Mouse (Mus musculus) forebrain, embryonic 14.5 days (tissue): ENCODE measurements around the gene Rad9a. TPM values are rescaled to one million over a fixed set of nuclear protein-coding genes. Genes with fewer than 3 reads are reported as not detected.

ENCODE experiments used
- ATAC-seq: fragments of 200-750 bp; cut with Nextera tagmentation; 2 replicates; pipeline ENCODE4 v1.8.0; 2017; ENCODE audit warnings: mild to moderate bottlenecking, moderate library complexity
- DNase-seq: peaks from one replicate; pipeline ENCODE4 v3.0.0-alpha.2; 2015; ENCODE audit warnings: low spot score
- H3K27ac ChIP-seq: fragments of 300-500 bp; sonication (generic); 2 replicates; pipeline ENCODE4 v1.5.1; 2014; ENCODE audit warnings: low read depth, mild to moderate bottlenecking, control low read depth, low read length, moderate library complexity
- H3K27me3 ChIP-seq: fragments of 300-500 bp; sonication (generic); replicated peaks from 2 replicates; pipeline ENCODE4 v1.6.1; 2014; ENCODE audit warnings: low read length, control low read depth, mixed read lengths; ENCODE audit not compliant: control insufficient read depth, insufficient read depth
- H3K36me3 ChIP-seq: fragments of 300-500 bp; sonication (generic); 2 replicates; pipeline ENCODE4 v1.6.1; 2014; ENCODE audit warnings: low read length, control low read depth; ENCODE audit not compliant: control insufficient read depth, insufficient read depth
- H3K4me1 ChIP-seq: fragments of 300-500 bp; sonication (generic); 2 replicates; pipeline ENCODE4 v1.6.1; 2014; ENCODE audit warnings: antibody characterized with exemption, low read length, control low read depth; ENCODE audit not compliant: control insufficient read depth, insufficient read depth
- H3K4me2 ChIP-seq: fragments of 300-500 bp; sonication (generic); 2 replicates; pipeline ENCODE4 v1.6.1; 2014; ENCODE audit warnings: mild to moderate bottlenecking, control low read depth, low read length
- H3K4me3 ChIP-seq: fragments of 300-500 bp; sonication (generic); 2 replicates; pipeline ENCODE4 v1.5.1; 2014; ENCODE audit warnings: low read depth, low read length, control low read depth
- H3K9ac ChIP-seq: fragments of 300-500 bp; sonication (generic); 2 replicates; pipeline ENCODE4 v1.6.1; 2014; ENCODE audit warnings: mild to moderate bottlenecking, low read length, control low read depth, moderate library complexity
- H3K9me3 ChIP-seq: fragments of 300-500 bp; sonication (generic); replicated peaks from 2 replicates; pipeline ENCODE4 v1.6.1; 2016; ENCODE audit warnings: low read length, control low read depth, mixed read lengths; ENCODE audit not compliant: control insufficient read depth
- WGBS: fragments of 180-500 bp; shearing (Covaris S2); extraction: QIAGEN DNeasy Blood & Tissue Kit; methylation state at CpG from one replicate; pipeline ENCODE4 v1.1.7; 2014; 5-methylcytosine and 5-hydroxymethylcytosine counted together
- polyA plus RNA-seq: library from polyadenylated mRNA; unstranded; fragments of >200 nt; fragmentation: Nextera tagmentation; extraction: Ambion mirVana; gene quantifications from 2 replicates; pipeline ENCODE4 v1.2.1, GENCODE M21; 2014

Gene Rad9a
- polyA plus RNA-seq, 1 experiment from 2014 or later = 25.5 TPM

DNA sequence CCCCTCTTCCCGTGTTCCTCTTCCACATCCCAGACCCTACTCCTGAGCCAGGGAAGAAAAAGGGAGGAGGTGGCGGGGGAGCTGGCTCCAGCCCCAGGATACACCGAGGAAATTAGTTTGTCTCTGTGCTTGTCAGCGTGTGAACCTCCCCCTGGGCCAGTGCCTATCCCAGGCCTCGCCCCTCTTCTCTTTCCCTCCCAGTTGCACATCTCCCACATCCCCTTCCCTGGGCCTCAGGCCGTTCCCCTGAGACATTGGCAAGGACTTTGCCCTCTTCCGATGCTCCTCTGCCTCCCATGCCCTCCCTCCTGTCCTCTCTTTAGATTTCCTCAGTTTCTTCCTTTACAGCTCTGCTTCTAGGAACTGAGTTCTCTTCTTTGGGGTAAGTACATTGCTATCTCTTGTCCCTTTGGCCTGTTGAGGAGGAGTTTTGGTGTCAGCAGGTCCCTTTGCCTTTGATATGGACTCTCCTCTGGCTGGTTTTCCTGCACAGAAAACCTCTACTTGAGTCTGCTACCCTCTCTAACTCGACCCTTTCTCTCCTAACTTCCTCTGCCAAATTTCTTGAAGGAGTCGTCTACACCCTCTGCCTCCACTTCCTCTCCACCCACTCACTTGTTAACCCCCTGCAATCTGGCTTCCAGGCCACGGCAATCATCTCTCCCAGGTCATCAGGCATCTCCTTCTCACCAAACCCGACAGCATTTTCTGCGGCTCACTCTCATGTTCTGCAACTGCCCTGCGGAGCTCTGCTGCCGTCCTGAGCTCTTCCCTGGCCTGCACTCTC lies 19.7 kb upstream of the Rad9a start:
- H3K9me3 ChIP-seq = no peaks in the 10 kb centered on the region
- no peak overlapping the region for H3K4me2 ChIP-seq
- DNase-seq (peak; percentile 37), ATAC-seq (no peak)
- no peak overlapping the region for H3K4me3 ChIP-seq
- H3K36me3 ChIP-seq = no peaks in the 10 kb centered on the region
- H3K4me1 ChIP-seq = peaks cover 6% of the 10 kb centered on the region; the same call in 1 of the 2 replicates
- 0 out of 2 replicates have a peak overlapping the region, but pooled peaks have one; percentile 13 for H3K9ac ChIP-seq
- peaks cover 10% of the 10 kb centered on the region for H3K27me3 ChIP-seq
- 52% methylated on average over 14 of the region's 14 CpGs for WGBS
- H3K27ac ChIP-seq = no peak overlapping the region

DNA sequence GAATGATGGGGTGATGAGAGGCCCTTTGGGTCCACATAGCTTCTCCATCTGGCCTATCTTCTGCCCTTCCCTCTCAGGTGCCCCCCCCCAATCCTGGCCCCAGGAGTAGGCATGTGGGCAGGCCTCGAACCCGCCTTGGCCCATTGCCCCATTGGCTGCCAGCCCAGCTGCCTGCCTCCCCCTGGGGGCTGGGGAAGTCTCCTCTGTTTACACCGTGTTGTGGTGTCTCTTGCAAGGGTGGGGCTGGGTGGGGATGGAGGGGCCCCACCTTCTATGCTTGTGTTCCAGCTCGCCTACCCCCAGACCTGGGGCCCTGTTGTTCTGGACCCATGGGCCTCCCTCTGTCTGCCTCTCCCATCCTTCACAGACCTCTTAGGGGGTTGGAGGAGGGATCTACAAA lies 19.0 kb upstream of the Rad9a start:
- ATAC-seq (no peak), DNase-seq (no peak)
- H3K9me3 ChIP-seq = no peaks in the 10 kb centered on the region
- H3K36me3 ChIP-seq = no peaks in the 10 kb centered on the region
- peaks cover 17% of the 10 kb centered on the region for H3K27me3 ChIP-seq
- 45% methylated on average over 4 of the region's 4 CpGs for WGBS
- H3K4me1 ChIP-seq = peaks cover 6% of the 10 kb centered on the region; the same call in 1 of the 2 replicates
- no peak overlapping the region for H3K9ac ChIP-seq
- H3K4me3 ChIP-seq = no peak overlapping the region
- H3K27ac ChIP-seq = no peak overlapping the region
- no peak overlapping the region for H3K4me2 ChIP-seq

DNA sequence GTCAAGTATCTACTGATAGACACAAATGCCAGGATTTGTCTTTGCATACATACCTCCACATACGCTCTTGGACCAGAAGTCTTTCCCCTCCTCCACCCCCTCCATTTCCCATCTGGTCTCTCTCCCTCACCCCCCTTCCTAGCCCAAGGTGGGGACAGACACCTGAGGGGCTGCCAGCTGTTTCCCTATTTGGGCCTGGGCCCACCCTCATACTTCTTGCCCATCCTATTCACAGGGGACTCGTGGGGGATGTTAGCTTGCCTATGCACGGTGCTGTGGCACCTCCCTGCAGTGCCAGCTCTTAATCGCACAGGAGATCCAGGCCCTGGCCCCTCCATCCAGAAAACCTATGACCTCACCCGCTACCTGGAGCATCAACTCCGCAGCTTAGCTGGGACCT lies 18.5 kb upstream of the Rad9a start:
- Histone ChIP-seq H3K27ac (no peak overlapping the region), H3K36me3 (no peaks in the 10 kb centered on the region), H3K27me3 (peaks cover 20% of the 10 kb centered on the region), H3K4me3 (no peak overlapping the region), H3K4me1 (peaks cover 10% of the 10 kb centered on the region), H3K9me3 (no peaks in the 10 kb centered on the region), H3K4me2 (no peak overlapping the region), H3K9ac (no peak overlapping the region)
- DNase-seq (no peak), ATAC-seq (no peak)
- WGBS = 78% methylated on average over 6 of the region's 6 CpGs

DNA sequence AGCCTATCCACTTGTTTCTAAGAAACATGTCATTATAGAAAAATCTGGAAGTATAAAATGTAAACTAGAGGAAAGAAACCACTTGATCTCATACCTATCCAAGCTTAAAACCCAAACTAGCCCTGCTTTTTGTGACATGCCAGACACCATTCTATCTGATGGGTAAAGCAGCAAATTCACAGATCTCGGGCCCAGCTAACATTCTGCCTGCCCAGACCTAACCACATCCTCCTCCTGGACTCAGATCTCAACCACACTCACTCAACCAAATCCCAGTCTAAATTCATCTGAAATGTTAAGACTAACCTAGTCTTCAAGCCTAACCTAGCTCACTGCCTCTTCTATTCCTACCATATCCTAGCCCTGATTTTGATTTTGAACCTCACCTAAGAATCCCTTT lies 17.3 kb upstream of the Rad9a start:
- H3K36me3 ChIP-seq = no peaks in the 10 kb centered on the region
- ATAC-seq (no peak), DNase-seq (no peak)
- H3K27ac ChIP-seq = no peak overlapping the region
- H3K4me3 ChIP-seq = no peak overlapping the region
- 72% methylated on average over 1 of the region's 1 CpGs for WGBS
- no peak overlapping the region for H3K9ac ChIP-seq
- no peaks in the 10 kb centered on the region for H3K9me3 ChIP-seq
- H3K4me2 ChIP-seq = no peak overlapping the region
- H3K4me1 ChIP-seq = peaks cover 21% of the 10 kb centered on the region
- peaks cover 26% of the 10 kb centered on the region for H3K27me3 ChIP-seq

DNA sequence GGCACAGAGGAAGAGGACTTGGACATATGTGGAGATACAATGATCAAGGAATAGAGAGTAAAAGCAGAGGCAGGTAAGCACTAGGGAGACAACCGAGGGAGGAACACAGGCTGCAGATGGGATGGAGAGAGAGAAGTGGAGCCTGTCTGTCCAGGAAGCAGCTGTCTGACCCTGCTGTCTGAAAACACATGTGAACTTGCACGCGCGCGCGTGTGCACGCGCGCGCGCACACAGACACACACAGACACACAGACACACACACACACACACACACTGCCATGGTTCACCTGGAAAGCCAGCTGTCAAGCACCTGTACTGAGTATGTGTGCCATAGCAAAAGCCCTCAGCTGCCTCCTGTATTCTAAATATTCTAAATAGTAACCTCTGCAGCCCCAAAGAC lies 16.8 kb upstream of the Rad9a start:
- Histone ChIP-seq H3K27me3 (peaks cover 27% of the 10 kb centered on the region), H3K27ac (no peak overlapping the region), H3K4me3 (no peak overlapping the region), H3K9ac (no peak overlapping the region), H3K4me1 (peaks cover 21% of the 10 kb centered on the region), H3K36me3 (no peaks in the 10 kb centered on the region), H3K4me2 (no peak overlapping the region), H3K9me3 (no peaks in the 10 kb centered on the region)
- DNase-seq (no peak), ATAC-seq (no peak)
- 84% methylated on average over 11 of the region's 11 CpGs for WGBS

DNA sequence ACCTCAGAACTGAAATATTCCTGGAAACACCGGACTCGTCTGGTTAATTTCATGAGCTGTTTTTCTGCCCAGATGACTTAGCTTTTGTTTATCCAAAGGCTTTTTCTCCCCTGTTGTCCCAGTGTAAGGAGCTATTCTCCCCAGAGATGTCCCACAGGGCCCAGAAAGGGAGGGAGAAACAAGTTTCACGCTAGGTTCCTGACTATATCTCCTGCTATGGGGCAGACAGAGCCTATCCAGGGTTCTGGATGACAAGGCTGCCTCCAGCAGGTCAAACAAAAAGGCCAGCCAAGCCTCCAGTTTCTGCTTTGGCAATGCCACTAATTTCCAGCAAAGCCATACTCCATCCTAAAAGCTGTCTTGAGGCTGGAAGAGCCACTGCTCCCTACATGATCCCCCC lies 16.4 kb upstream of the Rad9a start:
- DNase-seq = no peak
- peaks cover 31% of the 10 kb centered on the region for H3K27me3 ChIP-seq
- no peak for ATAC-seq
- H3K9ac ChIP-seq = no peak overlapping the region
- peaks cover 21% of the 10 kb centered on the region for H3K4me1 ChIP-seq
- H3K36me3 ChIP-seq = no peaks in the 10 kb centered on the region
- WGBS = 32% methylated on average over 3 of the region's 3 CpGs
- H3K4me3 ChIP-seq = no peak overlapping the region
- no peak overlapping the region for H3K4me2 ChIP-seq
- no peaks in the 10 kb centered on the region for H3K9me3 ChIP-seq
- no peak overlapping the region for H3K27ac ChIP-seq

DNA sequence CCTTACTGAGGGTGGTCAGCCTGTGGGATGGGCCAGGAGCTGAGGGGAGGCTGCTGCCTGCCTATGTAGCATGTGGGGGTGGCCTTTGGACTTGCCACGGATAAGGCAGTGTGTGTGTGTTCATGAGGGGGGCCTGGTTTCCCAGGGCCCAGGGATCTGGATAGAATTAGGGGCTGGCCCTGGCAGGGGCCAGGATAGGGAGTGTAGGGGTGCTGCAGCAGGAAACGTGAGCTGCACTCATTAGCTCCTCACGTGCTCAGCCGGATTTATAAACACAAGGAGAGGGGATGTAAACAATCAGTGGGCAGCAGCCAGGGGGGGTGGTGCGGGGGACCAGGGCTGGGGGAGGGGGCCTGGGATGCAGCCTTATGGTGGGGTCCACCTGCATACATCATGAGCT lies 15.7 kb upstream of the Rad9a start:
- DNase-seq = no peak
- H3K4me1 ChIP-seq = peaks cover 21% of the 10 kb centered on the region
- H3K27ac ChIP-seq = no peak overlapping the region
- no peaks in the 10 kb centered on the region for H3K9me3 ChIP-seq
- WGBS = 7% methylated on average over 5 of the region's 5 CpGs
- ATAC-seq = no peak
- H3K4me2 ChIP-seq = no peak overlapping the region
- H3K4me3 ChIP-seq = no peak overlapping the region
- no peak overlapping the region for H3K9ac ChIP-seq
- H3K27me3 ChIP-seq = peaks cover 37% of the 10 kb centered on the region
- H3K36me3 ChIP-seq = no peaks in the 10 kb centered on the region

DNA sequence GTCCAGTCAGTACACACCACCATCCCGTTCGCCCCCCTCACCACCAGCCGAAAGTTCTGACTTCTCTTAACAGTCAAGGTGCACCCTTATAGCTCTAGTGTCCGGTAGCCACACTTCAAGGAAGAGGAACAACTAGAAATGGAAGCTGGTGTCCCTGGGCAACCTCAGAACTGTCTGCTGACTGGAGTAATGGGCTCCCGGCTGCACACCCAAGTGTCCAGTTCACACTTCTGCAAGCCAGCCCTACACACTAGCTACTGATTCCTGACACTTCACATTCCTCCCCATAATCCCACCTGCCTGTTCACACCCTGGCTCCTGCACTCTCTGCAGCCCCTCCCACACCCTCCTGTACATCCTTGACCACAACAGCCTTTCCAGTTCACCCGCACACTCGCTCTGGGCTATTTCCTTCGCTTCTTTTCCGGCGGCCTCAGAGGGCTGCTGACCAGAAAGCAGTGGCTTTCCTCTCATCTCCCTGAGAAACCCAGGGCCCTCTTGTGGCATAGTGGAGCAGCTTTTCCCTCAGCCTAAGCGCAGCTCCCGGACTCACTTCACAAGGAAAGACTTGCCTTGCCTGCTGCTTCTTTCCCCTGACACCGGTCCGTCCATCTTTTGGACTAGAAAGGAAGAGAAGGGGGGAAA lies 14.7 kb upstream of the Rad9a start:
- Histone ChIP-seq H3K4me2 (0 out of 2 replicates have a peak overlapping the region, but pooled peaks have one; percentile 7), H3K4me1 (peaks cover 21% of the 10 kb centered on the region), H3K9ac (peak overlapping the region; percentile 21; the same call in 1 of the 2 replicates), H3K4me3 (no peak overlapping the region), H3K36me3 (no peaks in the 10 kb centered on the region), H3K9me3 (no peaks in the 10 kb centered on the region), H3K27ac (no peak overlapping the region), H3K27me3 (peaks cover 41% of the 10 kb centered on the region)
- ATAC-seq (no peak), DNase-seq (peak; percentile 52)
- WGBS = 30% methylated on average over 14 of the region's 14 CpGs

DNA sequence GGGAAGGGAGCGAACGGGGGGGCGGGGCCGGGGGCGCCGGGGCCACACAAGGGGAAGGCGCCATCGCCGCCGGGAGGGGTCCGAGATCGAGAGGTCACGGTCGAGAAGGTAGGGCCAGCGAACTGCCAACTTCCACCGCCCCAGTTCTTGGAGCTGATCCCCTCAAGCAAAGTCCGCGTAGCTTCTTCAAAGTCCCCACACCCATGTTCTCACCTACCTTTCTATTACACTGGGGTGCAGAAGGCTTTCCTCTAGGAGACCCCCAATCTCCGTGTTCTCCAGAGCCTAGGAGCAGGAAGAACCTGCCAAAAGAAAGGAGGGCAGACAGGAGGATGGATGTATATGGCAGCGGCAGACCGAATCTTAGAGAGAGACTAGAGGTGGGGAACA lies 14.0 kb upstream of the Rad9a start:
- no peak for ATAC-seq
- peaks cover 41% of the 10 kb centered on the region for H3K27me3 ChIP-seq

More for the DNA sequence above, 14.0 kb upstream of the Rad9a start:
- Histone ChIP-seq H3K9ac (peak overlapping the region; percentile 69), H3K27ac (no peak overlapping the region), H3K4me1 (peaks cover 16% of the 10 kb centered on the region), H3K4me2 (peak overlapping the region; percentile 94), H3K36me3 (no peaks in the 10 kb centered on the region), H3K9me3 (no peaks in the 10 kb centered on the region), H3K4me3 (peak overlapping the region; percentile 51)
- no peak for DNase-seq
- 2% methylated on average over 13 of the region's 21 CpGs for WGBS
